Mouse (Mus musculus) spleen, adult 2 months (tissue): Measurements from ENCODE around the gene Ces1h.

Experiments used
- CTCF ChIP-seq: fragments of 200-500 bp; IDR thresholded peaks from 2 replicates; pipeline ENCODE4 v1.5.1; 2011; ENCODE audit warnings: mild to moderate bottlenecking, inconsistent platforms; ENCODE audit not compliant: insufficient read depth, insufficient read length, insufficient replicate concordance; ENCODE audit errors: extremely low read depth
- POLR2A ChIP-seq: fragments of 200-500 bp; IDR thresholded peaks from 2 replicates; pipeline ENCODE4 v1.6.1; 2011; ENCODE audit warnings: low read depth, low read length, inconsistent platforms

- no peak for TF ChIP-seq CTCF
- no peak for TF ChIP-seq POLR2A
Measured at GRCm38 (mm10) chr8:93369481-93369880, 10.0 kb downstream of the Ces1h start.
